Mouse (Mus musculus) heart, embryonic 16.5 days (tissue): ENCODE data around the gene Prrc2a. TPM values are rescaled to one million over a fixed set of nuclear protein-coding genes. Genes with fewer than 3 reads are reported as not detected.

ENCODE experiments used
- ATAC-seq: fragments of 200-750 bp; cut with Nextera tagmentation; replicated peaks from 2 replicates; pipeline ENCODE4 v1.8.0; 2017; ENCODE audit warnings: moderate number of reproducible peaks; ENCODE audit not compliant: insufficient read depth, low FRiP score; ENCODE audit errors: extremely low read depth
- H3K27ac ChIP-seq: fragments of 300-500 bp; sonication (generic); 2 replicates; pipeline ENCODE4 v1.5.1; 2014; ENCODE audit warnings: mild to moderate bottlenecking, low read length, control low read depth, moderate library complexity
- H3K27me3 ChIP-seq: fragments of 300-500 bp; sonication (generic); 2 replicates; pipeline ENCODE4 v1.6.1; 2014; ENCODE audit warnings: low read length, mixed read lengths; ENCODE audit not compliant: control insufficient read depth, insufficient read depth
- H3K36me3 ChIP-seq: fragments of 300-500 bp; sonication (generic); 2 replicates; pipeline ENCODE4 v1.6.1; 2014; ENCODE audit not compliant: control insufficient read depth, insufficient read depth
- H3K4me1 ChIP-seq: fragments of 300-500 bp; sonication (generic); 2 replicates; pipeline ENCODE4 v1.6.1; 2014; ENCODE audit warnings: low read length, mixed read lengths; ENCODE audit not compliant: control insufficient read depth, insufficient read depth
- H3K4me2 ChIP-seq: fragments of 300-500 bp; sonication (generic); 2 replicates; pipeline ENCODE4 v1.6.1; 2014; ENCODE audit warnings: low read depth, mild to moderate bottlenecking, control low read depth, low read length
- H3K4me3 ChIP-seq: fragments of 300-500 bp; sonication (generic); 2 replicates; pipeline ENCODE4 v1.5.1; 2014; ENCODE audit warnings: mild to moderate bottlenecking, control low read depth, low read length
- H3K9ac ChIP-seq: fragments of 300-500 bp; sonication (generic); 2 replicates; pipeline ENCODE4 v1.6.1; 2014; ENCODE audit warnings: low read length, control low read depth
- H3K9me3 ChIP-seq: fragments of 300-500 bp; sonication (generic); replicated peaks from 2 replicates; pipeline ENCODE4 v1.6.1; 2016; ENCODE audit warnings: low read length; ENCODE audit not compliant: control insufficient read depth
- WGBS: fragments of 180-500 bp; shearing (Covaris S2); extraction: QIAGEN DNeasy Blood & Tissue Kit; methylation state at CpG from one replicate; pipeline ENCODE4 v1.1.7; 2014; 5-methylcytosine and 5-hydroxymethylcytosine counted together
- polyA plus RNA-seq: library from polyadenylated mRNA; unstranded; fragments of >200 nt; fragmentation: Nextera tagmentation; extraction: Ambion mirVana; gene quantifications from 2 replicates; pipeline ENCODE4 v1.2.1, GENCODE M21; 2015

The Prrc2a gene
- polyA plus RNA-seq, 1 experiment from 2014 or later = 103 TPM

GRCm38 (mm10) chr17:35134801-35135590, 29.7 kb downstream of the Prrc2a start, which contains the start of gene Bag6:
Gene Bag6, plus strand, starts transcription at chr17:35135178.
- peak within 1 kb of the TSS; percentile 90 for H3K9ac ChIP-seq
- H3K4me1 ChIP-seq = peaks cover 16% of the 10 kb centered on the region
- H3K36me3 ChIP-seq = peaks cover 12% of the 10 kb centered on the region
- peak within 1 kb of the TSS; percentile 86 for H3K4me3 ChIP-seq
- WGBS = under 1% methylated on average over 66 of the region's 66 CpGs
- peak; percentile 95 for ATAC-seq
- H3K27me3 ChIP-seq = no peaks in the 10 kb centered on the region
- peak within 1 kb of the TSS; percentile 97 for H3K27ac ChIP-seq
- H3K4me2 ChIP-seq = peak within 1 kb of the TSS; percentile 92
- H3K9me3 ChIP-seq = no peaks in the 10 kb centered on the region

DNA sequence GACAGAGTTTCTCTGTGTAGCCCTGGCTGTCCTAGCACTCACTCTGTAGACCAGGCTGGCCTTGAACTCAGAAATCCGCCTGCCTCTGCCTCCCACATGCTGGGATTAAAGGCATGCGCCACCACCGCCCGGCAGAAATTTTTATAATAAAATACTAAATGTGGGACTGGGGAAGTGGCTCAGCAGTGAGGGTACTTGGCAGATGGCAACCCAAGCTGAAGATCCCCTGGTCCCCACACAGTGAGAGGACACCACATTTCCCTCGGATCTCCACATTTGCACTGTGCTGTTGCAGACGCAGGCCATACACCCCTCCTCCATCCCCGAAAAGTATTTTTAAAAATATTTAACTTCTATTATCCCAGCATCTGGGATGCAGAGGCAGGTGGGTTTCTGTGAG, 31.2 kb downstream of the Prrc2a start:
- no peak overlapping the region for H3K27ac ChIP-seq
- H3K4me2 ChIP-seq = no peak overlapping the region
- H3K4me3 ChIP-seq = no peak overlapping the region
- peaks cover 16% of the 10 kb centered on the region for H3K4me1 ChIP-seq
- ATAC-seq = no peak
- H3K36me3 ChIP-seq = peaks cover under 1% of the 10 kb centered on the region
- 96% methylated on average over 7 of the region's 7 CpGs for WGBS
- no peaks in the 10 kb centered on the region for H3K9me3 ChIP-seq
- no peaks in the 10 kb centered on the region for H3K27me3 ChIP-seq
- H3K9ac ChIP-seq = no peak overlapping the region

- WGBS = 74% methylated on average over 3 of the region's 3 CpGs
- peaks cover 19% of the 10 kb centered on the region for H3K4me1 ChIP-seq
- no peaks in the 10 kb centered on the region for H3K36me3 ChIP-seq
- no peak for ATAC-seq
- no peak overlapping the region for H3K4me2 ChIP-seq
- H3K9ac ChIP-seq = no peak overlapping the region
- H3K27me3 ChIP-seq = no peaks in the 10 kb centered on the region
- H3K9me3 ChIP-seq = no peaks in the 10 kb centered on the region
- no peak overlapping the region for H3K4me3 ChIP-seq
- H3K27ac ChIP-seq = no peak overlapping the region
Measured at GRCm38 (mm10) chr17:35132174-35132560, 32.5 kb downstream of the Prrc2a start.

DNA sequence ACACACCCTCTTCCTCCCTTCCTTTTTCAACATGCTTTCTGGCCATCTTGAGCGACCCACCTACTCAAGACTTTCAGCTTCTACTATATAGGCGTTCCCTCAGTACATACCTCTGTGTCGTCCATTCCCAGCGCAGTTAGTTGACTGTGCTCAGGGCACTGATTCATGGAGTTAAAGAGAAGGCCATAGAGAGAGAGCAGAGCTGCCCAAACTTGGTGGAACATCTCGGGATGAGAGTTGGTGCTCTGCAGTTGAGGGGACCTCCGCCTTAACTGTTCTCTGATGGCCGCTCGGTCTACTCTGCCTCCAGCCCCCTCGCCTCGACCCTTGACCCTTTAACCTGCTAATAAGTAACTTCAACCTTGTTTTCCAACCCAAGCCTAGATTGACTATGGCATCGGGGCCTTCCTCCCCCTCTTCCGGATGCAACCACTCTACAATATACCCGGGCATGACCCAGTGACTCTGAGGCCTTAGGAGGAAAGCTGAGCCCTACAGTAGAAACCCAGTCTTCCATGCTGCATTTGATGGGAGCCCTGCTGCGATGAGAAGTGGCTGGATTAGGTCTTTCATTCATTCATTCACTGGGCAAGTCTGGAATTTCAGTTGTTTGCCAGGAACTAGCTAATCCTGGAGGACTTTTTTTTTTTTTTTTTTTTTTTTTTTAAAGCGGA, 33.1 kb downstream of the Prrc2a start, which contains the start of gene Apom:
TSS of gene Apom (minus strand) at position 551 of the 674 bp plus-strand sequence.
- Histone ChIP-seq H3K27ac (no peak within 1 kb of the TSS), H3K4me3 (no peak within 1 kb of the TSS), H3K9me3 (no peaks in the 10 kb centered on the region), H3K36me3 (no peaks in the 10 kb centered on the region), H3K27me3 (no peaks in the 10 kb centered on the region), H3K9ac (no peak within 1 kb of the TSS), H3K4me2 (no peak within 1 kb of the TSS), H3K4me1 (peaks cover 18% of the 10 kb centered on the region)
- 82% methylated on average over 15 of the region's 15 CpGs for WGBS
- no peak for ATAC-seq

GRCm38 (mm10) chr17:35131038-35131437, 33.7 kb downstream of the Prrc2a start:
- H3K36me3 ChIP-seq = no peaks in the 10 kb centered on the region
- H3K4me3 ChIP-seq = no peak overlapping the region
- H3K9me3 ChIP-seq = no peaks in the 10 kb centered on the region
- H3K4me2 ChIP-seq = no peak overlapping the region
- ATAC-seq = no peak
- H3K27ac ChIP-seq = no peak overlapping the region
- 87% methylated on average over 8 of the region's 8 CpGs for WGBS
- H3K27me3 ChIP-seq = no peaks in the 10 kb centered on the region
- no peak overlapping the region for H3K9ac ChIP-seq
- H3K4me1 ChIP-seq = peaks cover 12% of the 10 kb centered on the region

GRCm38 (mm10) chr17:35128996-35129395, 35.7 kb downstream of the Prrc2a start:
- no peak overlapping the region for H3K9ac ChIP-seq

GRCm38 (mm10) chr17:35127017-35127416, 37.7 kb downstream of the Prrc2a start:
- no peaks in the 10 kb centered on the region for H3K36me3 ChIP-seq
- peak overlapping the region; percentile 64 for H3K4me3 ChIP-seq
- peak overlapping the region; percentile 86 for H3K4me2 ChIP-seq
- peaks cover 20% of the 10 kb centered on the region for H3K4me1 ChIP-seq
- ATAC-seq = no peak
- no peaks in the 10 kb centered on the region for H3K27me3 ChIP-seq
- WGBS = 62% methylated on average over 13 of the region's 13 CpGs
- peak overlapping the region; percentile 79 for H3K27ac ChIP-seq
- peak overlapping the region; percentile 77 for H3K9ac ChIP-seq
- H3K9me3 ChIP-seq = no peaks in the 10 kb centered on the region

More at GRCm38 (mm10) chr17:35128996-35129395, 35.7 kb downstream of the Prrc2a start:
- Histone ChIP-seq H3K4me2 (no peak overlapping the region), H3K9me3 (no peaks in the 10 kb centered on the region), H3K4me3 (no peak overlapping the region), H3K27ac (no peak overlapping the region), H3K27me3 (no peaks in the 10 kb centered on the region), H3K36me3 (no peaks in the 10 kb centered on the region), H3K4me1 (peaks cover 17% of the 10 kb centered on the region)
- ATAC-seq = no peak
- 60% methylated on average over 11 of the region's 11 CpGs for WGBS

GRCm38 (mm10) chr17:35126206-35126611, 38.5 kb downstream of the Prrc2a start, which contains the start of gene D17H6S53E:
Gene D17H6S53E, plus strand, starts transcription at chr17:35126373.
- H3K4me1 ChIP-seq = peaks cover 21% of the 10 kb centered on the region
- H3K27me3 ChIP-seq = no peaks in the 10 kb centered on the region
- WGBS = under 1% methylated on average over 36 of the region's 36 CpGs
- peak within 1 kb of the TSS; percentile 64 for H3K4me3 ChIP-seq
- peak within 1 kb of the TSS; percentile 77 for H3K9ac ChIP-seq
- peak within 1 kb of the TSS; percentile 79 for H3K27ac ChIP-seq
- peak within 1 kb of the TSS; percentile 86 for H3K4me2 ChIP-seq
- ATAC-seq = peak; percentile 58
- no peaks in the 10 kb centered on the region for H3K9me3 ChIP-seq
- no peaks in the 10 kb centered on the region for H3K36me3 ChIP-seq

DNA sequence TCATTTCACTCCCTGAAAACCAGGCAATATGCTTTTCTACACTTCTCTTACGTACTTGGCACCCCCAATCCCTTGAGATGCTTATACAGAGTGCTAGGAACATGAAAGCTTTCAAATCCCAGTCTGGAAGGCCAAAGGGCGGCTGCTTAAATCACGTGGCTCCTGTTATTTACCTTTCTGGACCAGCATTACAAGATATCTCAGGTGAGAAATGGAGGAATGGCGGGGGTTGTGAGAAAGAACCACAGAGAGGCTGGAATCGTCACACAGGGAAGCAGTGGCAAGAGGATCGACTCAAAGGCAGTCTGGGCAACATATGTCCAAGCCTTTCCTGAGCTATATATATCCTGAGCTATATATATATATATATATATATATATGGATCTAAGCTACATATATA, 39.1 kb downstream of the Prrc2a start:
- no peak for ATAC-seq
- peak overlapping the region; percentile 79 for H3K27ac ChIP-seq
- WGBS = 27% methylated on average over 6 of the region's 6 CpGs

More for the DNA sequence above, 39.1 kb downstream of the Prrc2a start:
- H3K4me1 ChIP-seq = peaks cover 21% of the 10 kb centered on the region
- no peaks in the 10 kb centered on the region for H3K9me3 ChIP-seq
- H3K4me3 ChIP-seq = peak overlapping the region; percentile 64
- H3K36me3 ChIP-seq = no peaks in the 10 kb centered on the region
- H3K9ac ChIP-seq = peak overlapping the region; percentile 77
- peak overlapping the region; percentile 86 for H3K4me2 ChIP-seq
- no peaks in the 10 kb centered on the region for H3K27me3 ChIP-seq
